Mouse (Mus musculus) urinary bladder, postnatal 36 days (tissue): Measurements from ENCODE around the gene Erf.

Experiments used
- DNase-seq, 2 experiments: peaks; one replicate each; pipeline ENCODE4 v3.0.0; 2022; ENCODE audit warnings: low spot score in 2 of 2, mixed read lengths in 1 of 2

Erf gene

DNA sequence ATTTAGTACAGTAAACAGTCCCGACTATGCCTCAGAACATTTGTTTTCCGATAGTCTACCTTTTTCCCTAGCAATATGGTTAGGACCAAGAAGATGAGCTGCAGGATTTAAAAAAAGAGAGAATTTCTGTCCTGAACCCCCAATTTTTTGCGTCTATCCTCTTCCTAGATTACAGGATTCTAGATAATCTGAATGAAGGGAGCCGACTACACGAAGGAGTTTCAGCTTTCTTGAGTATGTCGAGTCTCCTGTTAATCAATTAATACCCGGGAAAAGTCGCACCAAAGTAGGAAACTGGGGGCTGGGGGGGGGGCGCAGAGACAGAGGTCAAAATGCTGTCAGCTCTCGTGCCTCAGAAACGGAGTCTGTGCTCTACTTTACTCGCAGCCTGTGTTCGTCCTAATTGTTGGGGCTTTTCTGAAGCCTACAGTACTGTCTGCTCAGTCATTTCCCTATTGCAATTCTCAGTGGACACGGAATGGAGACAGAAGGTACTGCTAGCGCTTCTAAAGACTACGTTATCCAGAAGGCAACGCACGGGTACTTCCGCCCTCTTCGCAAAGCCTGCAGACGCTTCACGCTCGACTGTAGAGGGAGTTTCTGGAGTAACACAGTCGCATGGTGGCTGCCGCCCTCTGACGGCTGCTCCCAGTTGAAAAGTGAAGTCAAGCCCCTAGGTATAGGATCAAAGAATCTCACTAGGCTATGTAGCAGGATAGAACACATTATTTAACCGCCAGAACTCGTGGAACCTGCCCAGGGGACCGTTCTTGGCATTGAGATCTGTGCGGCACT is 11.5 kb downstream of the Erf start:
- DNase-seq = peak; percentile 73 to 89

- DNase-seq = peak; percentile 90 to 92
Observed at GRCm38 (mm10) chr7:25238015-25238706, 12.4 kb downstream of the Erf start.

DNA sequence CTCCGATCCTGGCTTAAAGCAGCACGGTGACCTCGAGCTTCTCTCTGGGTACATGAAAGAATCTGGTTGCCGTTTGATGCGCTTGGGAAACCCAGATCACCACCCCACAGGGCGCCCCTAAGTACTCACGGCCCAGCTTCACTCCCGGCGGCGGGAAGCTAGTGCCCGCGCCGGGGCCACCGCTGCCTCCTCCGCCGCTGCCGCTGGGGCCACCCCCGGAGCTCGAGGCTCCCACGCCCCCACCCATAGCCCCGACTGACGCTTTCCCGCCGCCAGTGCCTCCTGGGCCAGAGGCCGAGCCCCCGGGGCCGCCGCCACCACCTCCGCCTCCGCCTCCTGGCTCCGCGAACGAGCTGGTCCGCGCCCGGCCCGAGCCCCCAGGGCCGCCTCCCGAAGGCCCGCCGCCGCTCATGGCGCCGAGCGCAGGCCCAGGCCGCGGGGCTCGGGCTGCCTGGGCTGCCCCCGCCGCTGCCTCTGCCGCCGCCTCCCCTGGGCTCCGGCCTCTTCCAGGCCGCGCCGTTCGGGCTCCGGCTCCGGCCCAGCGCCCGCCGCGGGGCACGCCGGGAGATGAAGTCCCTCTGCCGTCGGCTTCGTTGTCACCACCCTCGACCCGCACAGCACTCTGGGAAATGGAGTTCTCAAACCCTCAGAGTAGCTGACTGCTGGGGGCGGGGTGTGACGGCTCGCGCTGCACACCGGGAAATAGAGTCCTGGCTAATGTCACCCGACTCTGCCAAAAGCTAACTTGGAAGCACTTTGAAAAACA is 13.1 kb downstream of the Erf start, which contains the start of gene Gsk3a:
Gene Gsk3a, minus strand, starts transcription at position 603 of the 766 bp plus-strand sequence.
- DNase-seq = peak; percentile 97 to 99

DNA sequence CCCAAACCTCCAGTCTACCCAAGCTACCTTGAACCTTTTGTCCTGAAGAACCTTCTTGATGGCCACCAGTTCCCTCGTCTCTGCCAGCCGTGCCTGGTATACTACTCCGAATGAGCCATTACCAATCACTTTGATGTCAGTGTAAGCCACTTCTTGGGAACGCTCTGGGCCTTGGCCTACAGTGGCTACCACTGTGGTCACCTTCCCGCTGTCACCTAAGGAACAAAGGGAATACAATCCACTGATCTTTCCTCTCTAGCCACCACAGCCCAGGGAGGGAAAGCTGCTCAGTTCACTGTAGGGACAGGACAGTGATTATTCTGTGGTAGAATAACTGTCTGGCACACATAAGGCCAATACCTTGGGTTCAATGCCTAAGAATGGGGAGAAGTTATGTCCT is 15.0 kb downstream of the Erf start:
- no peak for DNase-seq

GRCm38 (mm10) chr7:25233061-25233460 is 17.5 kb downstream of the Erf start:
- DNase-seq = no peak

DNA sequence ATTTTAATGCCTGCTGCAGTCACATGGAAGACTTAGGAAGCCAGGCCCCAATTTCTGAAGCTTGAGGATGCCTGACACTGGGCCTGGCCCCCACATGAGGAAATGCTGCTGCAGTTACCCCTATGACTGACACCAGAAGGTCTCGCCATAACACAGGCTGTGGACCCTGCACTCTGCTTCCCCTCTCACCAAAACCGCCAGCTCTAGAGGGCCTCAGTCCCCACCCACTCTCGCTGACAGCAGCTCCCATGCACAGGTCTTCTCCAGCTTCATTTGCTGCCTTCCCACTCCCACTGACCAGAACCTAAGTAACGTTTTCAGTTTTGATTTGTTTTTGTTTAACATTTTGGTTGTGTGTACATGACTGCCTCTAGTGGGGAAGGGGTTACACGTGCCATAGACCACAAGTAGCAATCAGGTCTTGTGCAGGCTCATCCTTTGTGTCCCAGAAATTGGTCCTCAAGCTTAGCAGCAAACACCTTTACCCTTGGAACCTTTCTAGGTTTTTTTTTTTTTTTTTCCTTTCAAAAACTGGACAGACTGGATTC is 18.4 kb downstream of the Erf start:
- no peak for DNase-seq

- DNase-seq = no peak
Observed at GRCm38 (mm10) chr7:25230690-25231285, 19.8 kb downstream of the Erf start.

- no peak for DNase-seq
Observed at GRCm38 (mm10) chr7:25227523-25228300, 22.8 kb downstream of the Erf start.

GRCm38 (mm10) chr7:25222275-25222967 is 28.1 kb downstream of the Erf start:
- no peak for DNase-seq

GRCm38 (mm10) chr7:25221102-25221883 is 29.3 kb downstream of the Erf start, which contains the start of gene Zfp526:
Gene Zfp526, plus strand, starts transcription at chr7:25221425.
- peak; percentile 95 to 98 for DNase-seq

- no peak for DNase-seq
Observed at GRCm38 (mm10) chr7:25220457-25221101, 30.0 kb downstream of the Erf start, which contains the start of gene Dedd2. Gene Dedd2, minus strand, starts transcription at chr7:25220615.

DNA sequence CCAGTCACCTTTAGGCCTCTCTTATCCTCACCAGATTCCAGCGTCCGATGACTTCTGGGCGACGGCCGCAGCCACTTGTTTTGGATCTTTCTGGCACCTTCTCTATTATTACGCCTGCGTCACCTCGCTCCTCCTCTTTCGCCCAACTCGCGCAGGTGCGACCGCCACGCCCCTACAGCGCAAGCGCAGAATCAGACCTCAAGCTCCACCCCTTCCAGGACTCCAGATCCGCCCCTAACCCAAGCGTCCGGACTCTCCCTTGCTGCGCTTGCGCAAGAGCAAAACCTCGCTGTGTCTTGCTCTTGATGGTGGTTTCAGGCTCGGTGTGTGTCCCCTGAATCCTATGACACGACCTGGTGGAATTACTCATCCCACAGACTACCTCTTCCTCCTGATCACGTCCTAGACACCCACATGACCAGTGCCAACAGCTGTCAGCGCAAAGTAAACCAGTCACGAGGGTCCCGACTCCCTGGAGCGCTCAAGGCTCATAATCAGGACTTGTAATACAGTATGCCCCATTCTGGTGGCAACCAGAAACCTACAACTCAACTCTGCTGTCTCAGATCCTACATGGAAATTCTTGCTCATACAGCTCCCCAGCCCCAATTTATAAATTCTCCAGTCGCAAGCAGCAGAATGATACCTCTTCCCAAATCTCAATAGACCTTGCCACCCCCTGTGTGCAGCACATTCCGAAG is 30.7 kb downstream of the Erf start:
- peak; percentile 95 to 97 for DNase-seq

- no peak for DNase-seq
Observed at GRCm38 (mm10) chr7:25219416-25219750, 31.2 kb downstream of the Erf start.

DNA sequence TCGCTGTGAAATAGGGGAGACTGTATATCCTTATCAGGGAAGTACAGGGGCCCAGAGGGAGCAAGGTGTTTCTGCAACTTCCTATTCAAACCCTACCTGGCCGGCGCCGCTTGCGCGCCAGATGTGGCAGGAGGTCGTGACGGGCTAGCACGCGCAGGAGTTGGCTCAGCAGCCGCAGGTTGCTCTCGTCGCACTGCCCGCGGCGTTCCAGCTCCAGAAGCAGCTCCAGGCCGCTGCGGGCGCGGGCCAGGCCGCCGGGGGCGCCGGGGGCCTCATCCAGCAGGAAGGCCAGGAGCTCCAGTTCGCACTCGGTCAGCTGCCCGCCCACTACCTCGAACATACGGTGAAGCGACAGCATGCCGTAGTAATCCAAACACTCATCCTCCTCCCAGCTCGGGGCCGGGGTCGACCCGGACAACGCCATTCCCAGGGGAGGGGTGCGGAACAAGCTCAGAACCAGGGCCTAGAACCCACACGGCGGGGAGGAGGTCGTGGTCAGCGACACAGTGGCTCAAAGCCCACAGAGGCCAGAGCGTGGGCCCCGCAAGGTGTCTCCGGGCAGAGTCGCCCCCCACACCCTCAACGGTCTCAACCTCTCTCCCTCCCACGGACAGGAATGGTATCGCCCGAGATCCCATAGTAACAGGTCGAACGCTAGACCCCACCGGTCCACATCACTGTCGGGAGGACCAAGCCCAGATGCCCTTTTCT is 31.7 kb downstream of the Erf start:
- DNase-seq = peak in 1 of 2 experiments; percentile 28

DNA sequence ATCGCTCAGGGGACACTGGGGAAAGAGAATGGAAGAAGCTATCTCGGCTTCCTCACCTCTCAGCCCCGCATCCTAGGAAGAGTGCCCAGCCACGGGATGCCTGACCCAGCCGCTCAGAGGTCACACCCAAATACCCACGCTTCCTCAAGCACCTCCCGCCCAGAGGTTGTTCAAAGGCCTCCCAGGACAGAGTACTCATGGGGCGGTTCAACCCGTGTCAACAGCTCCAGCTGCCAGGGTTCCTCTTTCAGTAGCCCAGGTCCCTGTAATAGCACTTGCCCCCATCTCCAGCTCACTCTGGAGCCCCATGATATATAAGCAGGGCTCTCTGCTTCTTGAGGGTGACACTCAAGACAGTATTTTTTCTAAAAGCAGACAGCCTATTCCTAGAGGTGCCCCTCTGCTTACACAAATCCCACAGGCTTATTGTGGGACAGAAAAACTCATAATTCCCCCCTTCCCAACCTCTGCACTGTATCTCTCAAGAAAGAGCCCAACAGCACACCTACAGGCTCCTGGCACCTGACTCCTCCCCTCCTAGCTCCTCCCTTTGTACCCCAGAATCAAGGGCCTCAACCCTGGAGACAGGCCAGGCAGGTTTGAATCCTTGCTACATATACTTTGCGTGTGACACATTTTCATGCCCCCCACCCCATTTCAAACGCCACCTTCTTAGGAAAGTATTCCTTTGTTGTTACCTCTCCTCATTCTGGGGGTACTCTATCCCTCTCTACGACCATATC is 32.7 kb downstream of the Erf start:
- DNase-seq = no peak

- DNase-seq = no peak
Observed at GRCm38 (mm10) chr7:25214172-25214571, 36.4 kb downstream of the Erf start.

DNA sequence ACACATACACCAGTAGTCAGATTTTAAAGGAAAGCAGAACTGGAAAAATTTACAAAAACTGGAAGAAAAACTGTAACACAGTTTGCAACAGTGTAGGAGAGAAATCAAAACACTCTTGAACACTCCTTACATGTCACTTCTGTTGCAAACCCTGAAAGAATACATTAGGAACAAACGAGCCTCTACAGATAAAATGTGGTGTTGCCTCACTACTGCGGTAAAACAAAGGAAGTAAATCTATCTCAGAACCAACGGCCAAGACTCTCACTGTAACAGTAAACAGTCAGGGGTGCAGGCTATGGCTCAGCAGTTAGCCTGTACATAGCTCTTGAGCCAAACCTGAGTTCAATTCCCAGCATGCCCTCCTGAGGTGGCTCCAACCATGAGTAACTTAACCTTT is 37.5 kb downstream of the Erf start:
- DNase-seq = no peak
